Mouse (Mus musculus) embryonic facial prominence, embryonic 13.5 days (tissue): ENCODE measurements around the gene Agl. TPM values are rescaled to one million over a fixed set of nuclear protein-coding genes. Genes with fewer than 3 reads are reported as not detected.
A peak's percentile ranks its signal among the peaks of the same experiment; 100 is the strongest.

ENCODE experiments used
- ATAC-seq: fragments of 200-750 bp; cut with Nextera tagmentation; 2 replicates; pipeline ENCODE4 v1.8.0; 2017; ENCODE audit warnings: low read depth; ENCODE audit not compliant: insufficient number of reproducible peaks, insufficient read depth, low FRiP score, low TSS enrichment
- H3K27ac ChIP-seq: fragments of 300-500 bp; sonication (generic); 2 replicates; pipeline ENCODE4 v1.5.1; 2015; ENCODE audit warnings: moderate library complexity, mild to moderate bottlenecking, inconsistent platforms
- H3K27me3 ChIP-seq: fragments of 300-500 bp; sonication (generic); 2 replicates; pipeline ENCODE4 v1.6.1; 2015; ENCODE audit warnings: mild to moderate bottlenecking, inconsistent platforms
- H3K36me3 ChIP-seq: fragments of 300-500 bp; sonication (generic); 2 replicates; pipeline ENCODE4 v1.6.1; 2015; ENCODE audit warnings: mild to moderate bottlenecking, inconsistent platforms
- H3K4me1 ChIP-seq: fragments of 300-500 bp; sonication (generic); 2 replicates; pipeline ENCODE4 v1.6.1; 2015; ENCODE audit warnings: inconsistent platforms
- H3K4me2 ChIP-seq: fragments of 300-500 bp; sonication (generic); 2 replicates; pipeline ENCODE4 v1.6.1; 2015; ENCODE audit warnings: moderate library complexity, mild to moderate bottlenecking, inconsistent platforms
- H3K4me3 ChIP-seq: fragments of 300-500 bp; sonication (generic); 2 replicates; pipeline ENCODE4 v1.5.1; 2015; ENCODE audit warnings: mild to moderate bottlenecking, inconsistent platforms
- H3K9ac ChIP-seq: fragments of 300-500 bp; sonication (generic); 2 replicates; pipeline ENCODE4 v1.6.1; 2015; ENCODE audit warnings: mild to moderate bottlenecking, inconsistent platforms
- H3K9me3 ChIP-seq: fragments of 300-500 bp; sonication (generic); 2 replicates; pipeline ENCODE4 v1.6.1; 2016; ENCODE audit warnings: inconsistent platforms
- WGBS: fragments of 180-500 bp; shearing (Covaris S2); methylation state at CpG from one replicate; pipeline ENCODE4 v1.1.7; 2015; ENCODE audit warnings: mixed read lengths; 5-methylcytosine and 5-hydroxymethylcytosine counted together
- polyA plus RNA-seq: library from polyadenylated mRNA; unstranded; fragments of >200 nt; fragmentation: Nextera tagmentation; extraction: Ambion mirVana; gene quantifications from 2 replicates; pipeline ENCODE4 v1.2.1, GENCODE M21; 2015

Agl gene
- 17.3 and 19.6 TPM in 2 replicates for polyA plus RNA-seq

DNA sequence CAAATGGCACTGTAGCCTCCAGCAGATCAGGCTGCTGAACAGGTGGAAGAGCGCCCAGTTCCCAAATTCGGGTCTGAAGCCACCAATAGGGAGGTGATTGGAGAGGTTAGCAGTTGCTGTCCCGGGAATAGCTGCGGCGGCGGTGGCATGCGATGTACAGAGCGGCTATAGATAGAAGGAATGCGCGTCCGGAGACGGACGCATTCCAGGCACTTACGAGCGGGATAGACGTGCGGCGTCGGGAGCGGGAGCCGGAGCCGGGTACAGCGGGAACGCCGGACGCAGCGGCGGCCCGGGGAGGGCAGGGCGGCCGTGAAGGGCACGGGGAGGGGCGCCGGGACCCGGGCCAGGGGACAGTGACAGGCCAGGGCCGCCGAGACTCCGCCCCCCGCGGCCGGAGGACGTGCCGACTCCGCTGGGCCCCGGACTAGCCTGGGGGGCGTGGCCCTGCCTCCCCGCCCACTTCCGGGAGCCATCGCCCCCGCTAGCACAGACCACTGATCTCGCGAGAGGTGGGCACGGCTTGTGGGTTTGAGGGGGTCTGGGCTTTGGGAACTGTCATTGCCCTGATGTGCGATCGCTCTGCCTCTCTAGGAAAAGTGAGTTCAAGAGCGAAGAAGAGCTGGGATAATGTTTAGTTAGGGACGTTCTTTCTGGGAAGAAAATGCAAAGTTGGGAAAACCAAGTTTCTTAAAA is at the start of gene Agl:
Agl (minus strand) TSS at position 356 of the 696 bp plus-strand sequence.
- H3K27me3 ChIP-seq: no peaks in the 10 kb centered on the region
- H3K36me3 ChIP-seq: no peaks in the 10 kb centered on the region
- peak within 1 kb of the TSS; percentile 92 for H3K27ac ChIP-seq
- peak within 1 kb of the TSS; percentile 75 for H3K4me2 ChIP-seq
- H3K9me3 ChIP-seq: no peaks in the 10 kb centered on the region
- H3K4me1 ChIP-seq: peaks cover 16% of the 10 kb centered on the region
- ATAC-seq: peak; percentile 99
- H3K4me3 ChIP-seq: peak within 1 kb of the TSS; percentile 78
- H3K9ac ChIP-seq: peak within 1 kb of the TSS; percentile 82
- WGBS: under 1% methylated on average over 57 of the region's 57 CpGs

DNA sequence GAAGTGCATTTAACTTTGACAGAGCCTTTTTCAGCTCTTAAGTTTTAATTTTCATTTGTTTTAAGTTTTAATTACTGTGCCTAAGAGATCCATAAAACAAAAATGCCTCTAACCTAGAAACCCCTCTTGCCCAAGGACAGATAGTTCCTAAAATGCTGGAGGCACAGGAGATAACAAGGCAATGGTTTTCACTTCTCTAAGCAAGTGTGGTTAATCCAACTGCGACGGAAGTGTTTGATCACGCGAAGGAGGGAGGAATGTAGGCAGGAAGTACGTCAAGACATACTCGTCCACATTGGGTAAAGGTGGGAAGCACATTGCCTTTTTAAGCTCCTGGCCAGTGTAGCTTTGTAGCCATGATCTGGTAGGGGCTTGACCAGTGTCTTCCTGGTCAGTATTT is 49.6 kb upstream of the Agl start:
- no peak overlapping the region for H3K4me2 ChIP-seq
- no peaks in the 10 kb centered on the region for H3K36me3 ChIP-seq
- H3K9me3 ChIP-seq: no peaks in the 10 kb centered on the region
- no peak for ATAC-seq
- H3K4me3 ChIP-seq: no peak overlapping the region
- H3K27ac ChIP-seq: no peak overlapping the region
- whole genome bisulfite sequencing: 65% methylated on average over 6 of the region's 6 CpGs
- H3K9ac ChIP-seq: no peak overlapping the region
- no peaks in the 10 kb centered on the region for H3K27me3 ChIP-seq
- no peaks in the 10 kb centered on the region; the same call in 1 of the 2 replicates for H3K4me1 ChIP-seq

- Histone ChIP-seq H3K4me2 (no peak overlapping the region), H3K27ac (no peak overlapping the region), H3K9ac (no peak overlapping the region), H3K27me3 (no peaks in the 10 kb centered on the region), H3K4me3 (no peak overlapping the region), H3K4me1 (no peaks in the 10 kb centered on the region), H3K9me3 (no peaks in the 10 kb centered on the region), H3K36me3 (no peaks in the 10 kb centered on the region)
- ATAC-seq: no peak
- WGBS: 92% methylated on average over 3 of the region's 3 CpGs
Measured at GRCm38 (mm10) chr3:116852421-116852820, 44.5 kb upstream of the Agl start.

DNA sequence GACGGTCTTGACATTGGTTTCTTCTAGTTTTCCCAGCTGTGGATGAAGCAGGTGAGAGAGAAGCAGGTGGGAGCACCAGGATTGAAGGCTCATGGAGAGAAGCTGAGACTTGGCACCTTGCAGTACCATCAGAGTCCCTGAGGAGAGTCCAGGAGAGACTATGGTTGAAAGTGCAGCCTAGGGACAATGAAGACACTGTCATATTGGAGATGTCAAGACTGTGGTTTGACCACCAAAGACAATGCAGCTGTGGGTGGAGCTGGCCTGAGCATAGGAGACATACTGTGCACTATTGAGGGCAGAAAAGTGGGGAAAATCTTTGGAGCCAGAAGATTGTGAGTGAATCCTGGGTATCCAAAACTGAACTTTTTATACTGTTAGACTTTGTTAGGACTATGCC is 42.4 kb upstream of the Agl start:
- no peaks in the 10 kb centered on the region for H3K9me3 ChIP-seq
- H3K4me1 ChIP-seq: no peaks in the 10 kb centered on the region
- H3K4me3 ChIP-seq: no peak overlapping the region
- ATAC-seq: no peak
- H3K27me3 ChIP-seq: no peaks in the 10 kb centered on the region
- no peaks in the 10 kb centered on the region for H3K36me3 ChIP-seq
- 82% methylated on average over 1 of the region's 1 CpGs for WGBS
- H3K4me2 ChIP-seq: no peak overlapping the region
- no peak overlapping the region for H3K27ac ChIP-seq
- no peak overlapping the region for H3K9ac ChIP-seq

GRCm38 (mm10) chr3:116848936-116849335 is 41.0 kb upstream of the Agl start:
- no peaks in the 10 kb centered on the region for H3K27me3 ChIP-seq
- no peak overlapping the region for H3K9ac ChIP-seq
- H3K4me1 ChIP-seq: no peaks in the 10 kb centered on the region
- no peak overlapping the region for H3K4me3 ChIP-seq
- 85% methylated on average over 4 of the region's 4 CpGs for WGBS
- H3K9me3 ChIP-seq: no peaks in the 10 kb centered on the region
- H3K36me3 ChIP-seq: no peaks in the 10 kb centered on the region
- no peak overlapping the region for H3K4me2 ChIP-seq
- no peak for ATAC-seq
- no peak overlapping the region for H3K27ac ChIP-seq

DNA sequence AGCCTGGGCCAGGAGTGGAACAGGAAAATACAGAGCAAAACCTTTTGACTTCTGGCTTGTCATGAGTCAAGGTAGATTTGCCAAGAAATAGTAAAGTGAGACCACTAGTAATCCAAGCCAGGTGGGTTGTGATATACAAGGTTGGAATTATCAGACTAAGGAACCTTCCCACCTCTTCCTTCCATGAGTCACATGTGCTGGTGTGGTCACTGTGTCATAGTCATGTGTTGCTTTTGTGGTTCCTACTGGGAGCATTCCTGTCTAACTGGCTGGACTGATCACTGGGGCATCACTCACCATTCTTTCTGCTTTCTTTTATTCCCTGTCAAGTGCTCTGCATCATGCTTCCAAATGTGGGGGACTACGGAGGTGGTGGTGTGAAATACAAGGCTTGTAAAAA is 40.1 kb upstream of the Agl start:
- Histone ChIP-seq H3K9ac (no peak overlapping the region), H3K9me3 (no peaks in the 10 kb centered on the region), H3K36me3 (no peaks in the 10 kb centered on the region), H3K27me3 (no peaks in the 10 kb centered on the region), H3K4me3 (no peak overlapping the region), H3K4me2 (no peak overlapping the region), H3K4me1 (no peaks in the 10 kb centered on the region), H3K27ac (no peak overlapping the region)
- no peak for ATAC-seq
- WGBS: 94% methylated on average over 1 of the region's 1 CpGs

DNA sequence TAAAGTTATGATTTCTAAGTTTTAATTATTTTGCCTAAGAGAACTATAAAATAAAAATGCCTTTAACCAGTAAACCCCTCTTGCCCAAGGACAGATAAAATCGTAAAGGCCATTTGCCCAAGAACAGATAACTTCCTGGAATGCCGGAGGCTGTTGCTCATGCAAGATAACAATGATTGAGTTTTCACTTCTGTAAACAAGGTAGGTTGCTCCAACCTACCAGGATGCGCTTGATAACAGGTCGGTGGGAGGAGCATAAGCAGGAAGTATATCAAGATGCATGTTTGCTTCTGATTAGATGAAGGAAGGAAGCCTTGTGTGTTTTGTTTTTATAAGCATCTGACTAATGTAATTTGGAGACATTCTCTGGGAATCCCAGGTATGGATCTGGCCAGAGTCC is 38.1 kb upstream of the Agl start:
- 79% methylated on average over 4 of the region's 4 CpGs for WGBS
- Histone ChIP-seq H3K9ac (no peak overlapping the region), H3K27ac (no peak overlapping the region), H3K36me3 (no peaks in the 10 kb centered on the region), H3K4me1 (no peaks in the 10 kb centered on the region), H3K9me3 (no peaks in the 10 kb centered on the region), H3K4me3 (no peak overlapping the region), H3K27me3 (no peaks in the 10 kb centered on the region), H3K4me2 (no peak overlapping the region)
- ATAC-seq: no peak

GRCm38 (mm10) chr3:116844880-116845579 is 37.1 kb upstream of the Agl start:
- no peak overlapping the region for H3K4me3 ChIP-seq
- no peaks in the 10 kb centered on the region for H3K27me3 ChIP-seq
- no peak for ATAC-seq
- no peak overlapping the region for H3K27ac ChIP-seq
- no peak overlapping the region for H3K4me2 ChIP-seq
- no peaks in the 10 kb centered on the region for H3K36me3 ChIP-seq
- H3K9me3 ChIP-seq: no peaks in the 10 kb centered on the region
- 83% methylated on average over 10 of the region's 10 CpGs for WGBS
- H3K9ac ChIP-seq: no peak overlapping the region
- no peaks in the 10 kb centered on the region for H3K4me1 ChIP-seq

GRCm38 (mm10) chr3:116841311-116841710 is 33.3 kb upstream of the Agl start:
- Histone ChIP-seq H3K9me3 (no peaks in the 10 kb centered on the region), H3K9ac (no peak overlapping the region), H3K4me1 (no peaks in the 10 kb centered on the region), H3K27ac (no peak overlapping the region), H3K4me2 (no peak overlapping the region), H3K4me3 (no peak overlapping the region), H3K36me3 (no peaks in the 10 kb centered on the region), H3K27me3 (no peaks in the 10 kb centered on the region)
- ATAC-seq: no peak
- whole genome bisulfite sequencing: 67% methylated on average over 2 of the region's 2 CpGs

DNA sequence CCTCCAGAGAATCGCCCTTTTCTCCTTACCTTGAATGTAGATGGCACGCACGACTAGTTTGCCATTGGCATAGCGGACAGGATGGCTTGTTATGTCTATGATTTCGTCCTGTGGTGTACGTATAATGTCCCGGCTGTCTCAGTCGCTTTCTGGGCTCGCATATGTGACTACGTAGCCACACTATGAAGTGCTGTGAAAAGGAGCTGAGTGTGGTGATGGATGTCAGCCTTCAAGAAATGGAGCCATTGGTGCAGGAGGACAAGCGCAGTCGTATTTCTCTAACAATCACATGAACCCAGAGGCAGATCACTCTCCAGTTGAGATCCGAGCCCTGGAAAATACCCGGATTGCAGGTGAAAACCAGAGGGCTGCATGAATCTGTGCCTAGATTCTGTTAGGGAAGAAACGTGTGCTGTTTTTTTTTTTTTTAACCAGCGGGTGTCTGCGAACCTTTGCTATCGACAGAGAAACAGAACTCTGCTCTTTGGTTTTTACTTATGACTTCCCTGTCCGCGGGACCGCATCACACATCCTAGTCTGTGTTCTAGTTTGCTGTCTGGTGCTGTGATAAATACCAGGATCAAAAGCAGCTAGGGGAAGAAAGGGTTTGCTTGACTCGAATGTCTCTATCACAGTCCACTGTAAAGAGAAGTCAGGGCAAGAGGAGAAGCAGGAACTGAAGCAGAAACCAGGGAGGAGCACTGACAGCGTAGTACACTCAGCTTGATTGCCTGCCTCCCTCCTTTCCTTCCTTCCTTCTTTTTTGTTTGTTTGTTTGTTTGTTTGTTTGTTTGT is 28.9 kb upstream of the Agl start:
- H3K4me3 ChIP-seq: no peak overlapping the region
- no peaks in the 10 kb centered on the region for H3K9me3 ChIP-seq
- ATAC-seq: no peak
- no peak overlapping the region for H3K4me2 ChIP-seq
- no peaks in the 10 kb centered on the region for H3K4me1 ChIP-seq
- no peaks in the 10 kb centered on the region for H3K36me3 ChIP-seq
- 77% methylated on average over 23 of the region's 23 CpGs for WGBS
- H3K27me3 ChIP-seq: no peaks in the 10 kb centered on the region
- H3K27ac ChIP-seq: no peak overlapping the region
- H3K9ac ChIP-seq: no peak overlapping the region

DNA sequence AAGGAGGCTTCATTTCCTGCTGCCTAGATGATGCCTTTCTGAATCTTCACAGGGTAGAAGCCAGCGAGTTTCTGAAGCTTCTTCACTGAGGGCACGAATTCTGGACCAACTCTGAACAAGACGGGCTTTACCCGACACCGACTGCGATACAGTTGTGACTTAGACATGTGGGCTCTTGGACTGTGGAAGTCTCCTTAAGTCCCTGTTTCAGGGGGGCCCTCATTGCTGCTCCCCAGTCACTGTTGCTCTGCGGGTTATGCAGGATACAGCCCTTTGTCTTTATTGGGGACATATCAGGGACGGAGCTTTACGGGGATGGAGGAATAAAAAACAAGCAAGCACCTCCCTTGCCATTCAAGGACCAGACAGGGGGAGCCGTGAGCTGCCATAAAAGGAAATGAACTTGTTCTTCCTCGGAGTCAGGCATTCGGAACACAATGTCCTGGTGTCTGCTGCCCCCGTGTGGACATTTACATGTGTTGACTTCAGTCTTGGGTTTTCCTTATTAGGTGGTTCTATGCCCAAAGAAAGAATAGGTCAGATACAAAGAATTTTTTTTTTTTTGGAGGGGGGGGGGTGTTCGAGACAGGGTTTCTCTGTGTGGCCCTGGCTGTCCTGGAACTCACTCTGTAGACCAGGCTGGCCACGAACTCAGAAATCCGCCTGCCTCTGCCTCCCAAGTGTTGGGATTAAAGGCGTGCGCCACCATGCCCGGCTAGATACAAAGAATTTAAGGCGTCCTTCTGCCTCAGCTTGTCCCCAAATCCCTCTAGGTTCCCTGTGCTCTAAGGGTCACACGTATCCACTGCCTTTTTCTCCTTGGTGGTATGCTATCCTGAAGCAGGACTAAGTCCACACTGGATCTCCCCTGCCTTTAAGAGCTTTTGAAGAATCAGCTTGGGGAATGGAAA is 28.1 kb upstream of the Agl start:
- no peaks in the 10 kb centered on the region for H3K36me3 ChIP-seq
- H3K4me3 ChIP-seq: peak overlapping the region; percentile 44
- WGBS: 24% methylated on average over 21 of the region's 21 CpGs
- ATAC-seq: 0 out of 2 replicates have a peak, but pooled peaks have one; percentile 48
- no peaks in the 10 kb centered on the region for H3K9me3 ChIP-seq
- H3K9ac ChIP-seq: peak overlapping the region; percentile 64
- H3K27me3 ChIP-seq: no peaks in the 10 kb centered on the region
- no peaks in the 10 kb centered on the region for H3K4me1 ChIP-seq
- no peak overlapping the region for H3K27ac ChIP-seq
- H3K4me2 ChIP-seq: peak overlapping the region; percentile 70
